Mouse (Mus musculus) liver, embryonic 14.5 days (tissue): Measurements from ENCODE around the gene Rps27rt. TPM values are rescaled to one million over a fixed set of nuclear protein-coding genes. Genes with fewer than 3 reads are reported as not detected.

Source experiments
- ATAC-seq: fragments of 200-750 bp; cut with Nextera tagmentation; 2 replicates; pipeline ENCODE4 v1.8.0; 2017; ENCODE audit warnings: moderate number of reproducible peaks, mild to moderate bottlenecking, moderate library complexity; ENCODE audit not compliant: insufficient read depth
- DNase-seq, 3 experiments: peaks; one replicate each; pipeline ENCODE4 v3.0.0-alpha.2; 2012 to 2013; ENCODE audit warnings: low read depth in 3 of 3, low spot score in 3 of 3
- H3K27ac ChIP-seq: fragments of 300-500 bp; sonication (generic); 2 replicates; pipeline ENCODE4 v1.5.1; 2014; ENCODE audit warnings: moderate library complexity, mild to moderate bottlenecking, control low read depth, inconsistent platforms
- H3K27me3 ChIP-seq: fragments of 300-500 bp; sonication (generic); 2 replicates; pipeline ENCODE4 v1.6.1; 2014; ENCODE audit warnings: mild to moderate bottlenecking, low read length, moderate library complexity; ENCODE audit not compliant: control insufficient read depth, insufficient read depth
- H3K36me3 ChIP-seq: fragments of 300-500 bp; sonication (generic); replicated peaks from 2 replicates; pipeline ENCODE4 v1.6.1; 2014; ENCODE audit warnings: low read depth; ENCODE audit not compliant: control insufficient read depth, insufficient read depth
- H3K4me1 ChIP-seq, 2 experiments: fragments of 200-500 bp in 1 of 2; fragments of 300-500 bp in 1 of 2; sonication (generic) in 1 of 2; replicated peaks; 2 replicates each; pipeline ENCODE4 v1.6.1; 2012 to 2014; ENCODE audit warnings: antibody characterized with exemption in 1 of 2, inconsistent platforms in 1 of 2, low read length in 1 of 2; ENCODE audit not compliant: control insufficient read depth in 2 of 2, insufficient read depth in 2 of 2
- H3K4me2 ChIP-seq: fragments of 300-500 bp; sonication (generic); 2 replicates; pipeline ENCODE4 v1.6.1; 2014; ENCODE audit warnings: low read depth, mild to moderate bottlenecking, control low read depth, moderate library complexity
- H3K4me3 ChIP-seq, 2 experiments: fragments of 200-500 bp in 1 of 2; fragments of 300-500 bp in 1 of 2; sonication (generic) in 1 of 2; 2 replicates each; pipeline ENCODE4 v1.5.1; 2012 to 2014; ENCODE audit warnings: low read depth in 2 of 2, low read length in 2 of 2, mild to moderate bottlenecking in 2 of 2, control low read depth in 1 of 2, inconsistent platforms in 1 of 2, moderate library complexity in 1 of 2; ENCODE audit not compliant: insufficient read depth in 1 of 2
- H3K9ac ChIP-seq: fragments of 300-500 bp; sonication (generic); replicated peaks from 2 replicates; pipeline ENCODE4 v1.6.1; 2014; ENCODE audit warnings: mild to moderate bottlenecking, control low read depth, moderate library complexity
- H3K9me3 ChIP-seq: fragments of 300-500 bp; sonication (generic); 2 replicates; pipeline ENCODE4 v1.6.1; 2016; ENCODE audit warnings: low read length, mixed read lengths; ENCODE audit not compliant: control insufficient read depth
- CTCF ChIP-seq: IDR thresholded peaks from 2 replicates; pipeline ENCODE4 v1.5.1; 2016; ENCODE audit warnings: antibody characterized with exemption, low read depth, control low read depth
- EP300 ChIP-seq: IDR thresholded peaks from 2 replicates; pipeline ENCODE4 v1.6.1; 2016; ENCODE audit warnings: antibody characterized with exemption, low read depth
- WGBS: fragments of 180-500 bp; shearing (Covaris S2); extraction: QIAGEN DNeasy Blood & Tissue Kit; methylation state at CpG from one replicate; pipeline ENCODE4 v1.1.7; 2014; ENCODE audit not compliant: insufficient replicate concordance; 5-methylcytosine and 5-hydroxymethylcytosine counted together
- polyA plus RNA-seq, 2 experiments: library from polyadenylated mRNA; depleted of rRNA in 1 of 2; stranded (reverse) in 1 of 2; unstranded in 1 of 2; fragments of >200 nt; fragmentation: Nextera tagmentation in 1 of 2; extraction: Ambion mirVana in 1 of 2; gene quantifications; 2 replicates each; pipeline versions ENCODE4 v1.2.1 to v1.2.3; 2012 to 2014

The Rps27rt gene
- polyA plus RNA-seq, 2 experiments: 36.0 to 299 TPM

DNA sequence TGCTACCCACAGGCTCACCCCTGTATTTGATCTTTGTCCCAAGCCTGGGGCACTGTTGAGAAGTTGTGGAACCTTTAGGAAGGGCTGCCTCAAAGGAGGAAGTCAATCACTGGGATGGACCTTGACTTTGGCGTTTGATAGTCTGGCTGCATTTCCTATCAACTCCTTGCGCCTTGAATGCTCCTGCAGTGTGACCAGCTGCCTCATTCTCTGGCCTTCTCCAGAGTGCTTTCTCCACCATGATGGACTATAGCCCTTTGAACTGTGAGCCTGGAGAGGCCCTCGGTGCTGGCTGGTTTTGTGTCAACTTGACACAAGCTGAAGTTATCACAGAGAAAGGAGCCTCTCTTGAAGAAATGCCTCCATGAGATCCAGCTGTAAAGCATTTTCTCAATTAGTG is 37.9 kb downstream of the Rps27rt start:
- Histone ChIP-seq H3K9me3 (no peaks in the 10 kb centered on the region), H3K27me3 (no peaks in the 10 kb centered on the region), H3K4me2 (no peak overlapping the region), H3K4me3 (no peak overlapping the region), H3K4me1 (no peaks in the 10 kb centered on the region), H3K36me3 (no peaks in the 10 kb centered on the region), H3K27ac (no peak overlapping the region), H3K9ac (no peak overlapping the region)
- TF ChIP-seq EP300 (no peak), CTCF (no peak)
- WGBS: 47% methylated on average over 3 of the region's 3 CpGs
- no peak for ATAC-seq
- no peak for DNase-seq

GRCm38 (mm10) chr9:114936687-114937086 is 45.9 kb downstream of the Rps27rt start:
- no peak for DNase-seq
- WGBS: 51% methylated on average over 2 of the region's 2 CpGs
- Histone ChIP-seq H3K9me3 (no peaks in the 10 kb centered on the region), H3K4me3 (no peak overlapping the region), H3K9ac (no peak overlapping the region), H3K4me1 (peaks cover 0 to 9% of the 10 kb centered on the region in 2 experiments; a peak in 2 of 4 replicates), H3K27ac (no peak overlapping the region), H3K36me3 (no peaks in the 10 kb centered on the region), H3K27me3 (no peaks in the 10 kb centered on the region), H3K4me2 (no peak overlapping the region)
- ATAC-seq: no peak
- 0 out of 2 replicates have a peak, but pooled peaks have one; percentile 5 for TF ChIP-seq CTCF
- TF ChIP-seq EP300: no peak

DNA sequence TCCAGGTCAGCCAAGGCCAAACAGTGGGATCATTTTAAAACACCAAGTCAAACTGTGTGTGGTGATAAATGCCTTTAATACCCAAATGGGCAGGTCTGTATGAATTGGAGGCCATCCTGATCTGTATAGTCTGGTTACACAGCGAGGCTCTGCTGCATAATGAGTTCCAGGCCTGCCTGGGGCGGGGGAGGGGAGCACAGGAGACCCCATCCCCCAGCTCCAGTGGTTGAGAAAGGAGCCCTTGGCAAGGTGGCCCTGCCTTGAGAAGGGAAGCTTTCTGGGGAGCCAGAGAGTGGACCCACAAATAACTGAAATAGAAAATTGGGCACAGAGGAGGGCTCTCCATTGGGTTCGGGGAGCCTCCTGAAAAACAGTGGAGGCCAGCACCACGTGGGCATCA is 47.2 kb downstream of the Rps27rt start:
- no peaks in the 10 kb centered on the region for H3K27me3 ChIP-seq
- TF ChIP-seq CTCF: no peak
- TF ChIP-seq EP300: no peak
- H3K9ac ChIP-seq: no peak overlapping the region
- H3K27ac ChIP-seq: no peak overlapping the region
- no peak for DNase-seq
- 70% methylated on average over 4 of the region's 4 CpGs for WGBS
- H3K4me2 ChIP-seq: no peak overlapping the region
- no peaks in the 10 kb centered on the region for H3K9me3 ChIP-seq
- H3K4me3 ChIP-seq: no peak overlapping the region
- peaks cover 0 to 9% of the 10 kb centered on the region in 2 experiments; a peak in 2 of 4 replicates for H3K4me1 ChIP-seq
- H3K36me3 ChIP-seq: no peaks in the 10 kb centered on the region
- no peak for ATAC-seq

DNA sequence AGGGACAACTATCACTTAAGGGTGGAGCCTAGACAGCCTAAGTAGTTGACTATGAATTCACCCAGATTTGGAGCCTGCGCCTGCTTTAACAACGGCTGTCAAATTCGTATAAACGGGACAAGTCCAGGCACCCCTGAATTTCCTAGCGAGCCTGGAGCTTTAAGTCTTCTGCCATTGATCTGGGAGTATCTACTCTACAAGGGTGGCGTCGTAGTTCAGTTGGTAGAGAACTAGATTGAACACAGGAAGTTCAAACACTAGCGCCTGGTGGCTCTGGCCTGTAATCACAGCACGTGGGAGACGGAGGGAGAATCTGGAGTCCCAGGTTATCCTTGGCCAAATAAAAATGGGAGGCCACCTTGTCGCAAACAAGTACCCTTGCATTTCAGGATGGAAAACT is 48.3 kb downstream of the Rps27rt start:
- Histone ChIP-seq H3K27me3 (no peaks in the 10 kb centered on the region), H3K36me3 (no peaks in the 10 kb centered on the region), H3K4me2 (peak overlapping the region; percentile 78), H3K4me1 (peaks cover 0 to 9% of the 10 kb centered on the region in 2 experiments; a peak in 2 of 4 replicates), H3K27ac (no peak overlapping the region), H3K9me3 (no peaks in the 10 kb centered on the region), H3K9ac (no peak overlapping the region), H3K4me3 (peak overlapping the region; percentile 36 to 57; a peak in 3 of 4 replicates)
- ATAC-seq: no peak
- 42% methylated on average over 11 of the region's 11 CpGs for WGBS
- TF ChIP-seq EP300 (no peak), CTCF (no peak)
- DNase-seq: no peak

- Histone ChIP-seq H3K9ac (peak within 1 kb of the TSS; percentile 39), H3K4me3 (peak within 1 kb of the TSS; percentile 57 to 67), H3K4me2 (peak within 1 kb of the TSS; percentile 78), H3K4me1 (peaks cover 0 to 9% of the 10 kb centered on the region in 2 experiments; a peak in 2 of 4 replicates), H3K27ac (no peak within 1 kb of the TSS), H3K9me3 (no peaks in the 10 kb centered on the region), H3K36me3 (no peaks in the 10 kb centered on the region), H3K27me3 (no peaks in the 10 kb centered on the region)
- ATAC-seq: peak; percentile 99
- peak; percentile 76 to 78 (median 78) for DNase-seq
- WGBS: under 1% methylated on average over 30 of the region's 30 CpGs
- no peak for TF ChIP-seq CTCF
- TF ChIP-seq EP300: no peak
Observed at GRCm38 (mm10) chr9:114933723-114934171, 48.8 kb downstream of the Rps27rt start, which contains the start of gene Gpd1l. Gene Gpd1l (minus strand): TSS chr9:114933987.
